Mouse (Mus musculus): ENCODE data around the gene Cdc42se1.

DNA sequence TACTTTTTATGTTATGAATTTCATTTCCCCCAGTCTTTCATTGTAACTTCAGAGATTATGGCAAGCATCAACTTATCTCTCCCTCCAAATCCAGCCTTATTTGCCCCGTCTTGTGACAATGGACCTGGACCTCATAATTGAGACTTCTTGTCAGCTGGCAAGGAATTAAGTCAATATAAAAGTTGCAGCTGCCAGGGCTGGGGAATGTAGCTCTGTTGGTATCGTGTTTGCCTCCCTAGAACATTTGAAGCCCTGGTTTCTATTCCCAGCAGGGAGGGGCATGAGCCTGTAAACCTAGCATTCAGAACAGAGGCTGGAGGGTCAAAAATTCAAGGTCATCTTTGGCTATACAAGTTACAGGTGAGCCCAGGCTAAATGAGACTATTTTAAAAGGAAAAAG lies 32.8 kb upstream of the Cdc42se1 start:
- TF ChIP-seq EP300 (IDR thresholded peaks at IDR 0.05; ENCODE audit: low read depth) (no peak), CTCF (IDR thresholded peaks at IDR 0.05; ENCODE audit: low read depth) (no peak)

Data from liver, embryonic 14.5 days (tissue).